Mouse (Mus musculus) lung, adult 2 months (tissue): ENCODE measurements around the gene Pbx3. TPM values are rescaled to one million over a fixed set of nuclear protein-coding genes. Genes with fewer than 3 reads are reported as not detected.

Experiments used
- DNase-seq: peaks from one replicate; pipeline ENCODE4 v3.0.0; 2022
- H3K4me1 ChIP-seq: fragments of 200-500 bp; 2 replicates; pipeline ENCODE4 v1.6.1; 2011; ENCODE audit warnings: low read length; ENCODE audit not compliant: control insufficient read depth, insufficient read depth
- H3K4me3 ChIP-seq: fragments of 200-500 bp; replicated peaks from 2 replicates; pipeline ENCODE3; 2011; ENCODE audit warnings: low read depth, mild to moderate bottlenecking, control low read depth, low read length; ENCODE audit errors: extremely low read depth
- CTCF ChIP-seq: fragments of 200-500 bp; IDR thresholded peaks from 2 replicates; pipeline ENCODE4 v1.5.1; 2011; ENCODE audit warnings: mild to moderate bottlenecking, low read length, control low read depth; ENCODE audit not compliant: insufficient read depth
- POLR2A ChIP-seq: fragments of 200-500 bp; IDR thresholded peaks from 2 replicates; pipeline ENCODE4 v1.6.1; 2011; ENCODE audit warnings: low read depth, mild to moderate bottlenecking, control low read depth, low read length, borderline replicate concordance; ENCODE audit errors: extremely low read depth
- WGBS: fragments of 180-500 bp; shearing (Covaris S2); methylation state at CpG from one replicate; pipeline ENCODE4 v1.1.7; 2018; 5-methylcytosine and 5-hydroxymethylcytosine counted together
- polyA plus RNA-seq: library from polyadenylated mRNA; depleted of rRNA; stranded (reverse); fragments of >200 nt; gene quantifications from 2 replicates; pipeline ENCODE4 v1.2.3, GENCODE M21; 2012; rRNA removed

Pbx3 gene
- polyA plus RNA-seq: 11.1 and 14.7 TPM in 2 replicates

DNA sequence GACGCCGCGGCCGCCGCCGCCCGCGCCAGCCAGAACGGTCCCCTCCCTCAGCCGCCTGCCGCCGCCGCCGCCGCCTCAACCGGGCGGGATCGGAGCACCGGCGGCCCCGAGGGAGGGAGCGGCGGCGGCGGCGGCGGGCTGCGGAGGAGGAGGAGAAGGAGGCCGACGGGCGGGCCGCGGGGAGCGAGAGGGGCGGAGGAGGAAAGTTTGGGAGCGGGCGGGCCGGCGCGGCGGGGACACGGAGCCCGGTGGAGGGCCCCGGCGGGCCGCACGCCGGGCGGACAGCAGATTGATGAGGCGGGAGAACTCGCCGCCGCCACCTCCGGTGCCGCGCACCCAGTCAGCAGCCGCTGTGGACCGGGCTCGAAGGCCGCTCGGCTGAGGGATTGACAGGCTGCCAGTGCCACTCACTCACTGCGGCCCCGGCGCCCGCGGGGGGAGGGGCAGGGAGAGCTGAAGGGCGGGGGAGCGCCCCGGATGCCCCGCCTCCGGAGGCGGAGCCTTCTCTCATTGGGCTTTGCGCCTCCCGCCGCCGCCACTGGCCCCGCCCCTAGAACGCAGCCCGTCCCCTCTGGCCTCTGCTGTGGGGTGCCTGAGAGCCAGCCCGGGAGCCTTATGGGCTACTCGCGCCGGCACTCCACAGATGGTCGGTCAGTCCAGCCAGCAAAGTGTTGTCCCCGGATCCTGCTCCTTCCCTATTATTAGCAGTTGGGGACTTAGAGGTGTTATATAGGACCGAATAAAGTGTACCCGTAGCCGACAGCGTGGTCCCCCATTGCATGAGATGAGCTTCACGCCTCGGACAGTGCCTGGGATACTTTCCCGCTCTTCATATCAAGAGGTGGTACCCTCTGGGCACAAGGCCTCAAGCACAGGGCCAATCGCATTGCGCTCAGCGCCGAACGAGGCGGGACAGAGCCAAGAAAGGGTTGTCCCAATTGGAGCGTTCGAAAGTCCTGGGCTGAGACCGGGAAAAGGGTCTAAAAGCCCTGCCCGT, at the start of gene Pbx3:
Gene Pbx3 (minus strand): TSS at position 838 of the 997 bp plus-strand sequence.
- peak within 1 kb of the TSS; percentile 99 for H3K4me3 ChIP-seq
- TF ChIP-seq POLR2A (peak; percentile 65; the same call in 1 of the 2 replicates), CTCF (no peak)
- no peaks in the 10 kb centered on the region for H3K4me1 ChIP-seq
- DNase-seq: peak; percentile 96
- under 1% methylated on average over 85 of the region's 102 CpGs for WGBS

- 64% methylated on average over 1 of the region's 1 CpGs for WGBS
- no peak for DNase-seq
- H3K4me3 ChIP-seq: no peak overlapping the region
- TF ChIP-seq CTCF: no peak
- no peaks in the 10 kb centered on the region; the same call in 1 of the 2 replicates for H3K4me1 ChIP-seq
Observed at GRCm38 (mm10) chr2:34420256-34420655, 47.3 kb upstream of the Pbx3 start.

DNA sequence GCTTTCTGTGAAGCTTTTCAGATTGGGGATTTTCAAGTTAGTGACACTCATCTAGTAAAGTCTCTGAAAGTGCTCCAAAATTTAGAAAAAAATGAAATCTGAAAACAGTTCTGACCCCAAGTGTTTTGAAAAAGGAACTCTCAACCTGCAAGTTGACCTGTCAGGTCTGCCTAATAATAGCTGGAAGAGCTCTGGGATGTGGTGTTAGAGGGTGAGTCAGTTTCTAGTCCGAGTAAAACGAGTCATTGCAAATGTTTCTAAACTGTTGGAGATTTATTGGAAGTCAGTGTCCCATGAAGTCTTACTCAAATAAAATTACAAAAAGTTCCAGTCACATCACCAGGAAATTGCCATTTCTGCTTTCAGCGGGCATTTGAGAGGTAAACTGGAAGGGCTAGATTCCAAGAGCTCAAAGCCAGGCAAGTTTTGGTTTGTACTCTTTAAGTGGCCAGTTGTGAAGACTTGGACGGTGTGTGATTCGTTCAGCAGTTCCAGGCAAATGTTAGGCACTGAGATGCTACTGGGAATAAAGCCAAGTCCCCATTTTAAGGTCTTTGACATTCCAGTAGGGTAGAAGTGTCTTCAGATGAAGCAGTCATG, 36.9 kb upstream of the Pbx3 start:
- peaks cover 2% of the 10 kb centered on the region; the same call in 1 of the 2 replicates for H3K4me1 ChIP-seq
- WGBS: 47% methylated on average over 5 of the region's 5 CpGs
- no peak for TF ChIP-seq CTCF
- no peak for TF ChIP-seq POLR2A
- no peak overlapping the region for H3K4me3 ChIP-seq
- no peak for DNase-seq

DNA sequence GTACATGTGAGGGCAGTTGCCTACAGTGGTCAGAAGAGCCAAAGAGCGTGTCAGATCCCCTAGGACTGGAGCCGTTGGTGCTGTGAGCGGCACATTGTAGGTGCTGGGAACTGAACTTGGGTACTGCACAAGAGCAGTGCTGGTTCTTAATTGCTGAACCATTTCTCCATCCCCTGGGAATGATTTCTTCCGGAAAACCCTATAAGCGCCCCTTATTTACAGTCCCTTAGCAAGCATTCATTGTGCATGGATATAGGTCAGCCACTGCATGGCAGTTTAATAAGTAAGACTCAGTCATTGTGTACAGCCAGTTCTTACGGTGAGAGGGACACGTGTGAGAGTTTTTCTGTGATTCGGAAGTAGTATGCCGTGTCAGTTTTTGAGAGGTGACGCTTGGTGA, 35.4 kb upstream of the Pbx3 start:
- 92% methylated on average over 10 of the region's 10 CpGs for WGBS
- H3K4me1 ChIP-seq: peaks cover 2% of the 10 kb centered on the region; the same call in 1 of the 2 replicates
- no peak overlapping the region for H3K4me3 ChIP-seq
- no peak for TF ChIP-seq POLR2A
- TF ChIP-seq CTCF: no peak
- no peak for DNase-seq

GRCm38 (mm10) chr2:34407596-34407995, 34.7 kb upstream of the Pbx3 start:
- peak overlapping the region; percentile 19 for H3K4me3 ChIP-seq
- no peak for DNase-seq
- 42% methylated on average over 7 of the region's 7 CpGs for WGBS

DNA sequence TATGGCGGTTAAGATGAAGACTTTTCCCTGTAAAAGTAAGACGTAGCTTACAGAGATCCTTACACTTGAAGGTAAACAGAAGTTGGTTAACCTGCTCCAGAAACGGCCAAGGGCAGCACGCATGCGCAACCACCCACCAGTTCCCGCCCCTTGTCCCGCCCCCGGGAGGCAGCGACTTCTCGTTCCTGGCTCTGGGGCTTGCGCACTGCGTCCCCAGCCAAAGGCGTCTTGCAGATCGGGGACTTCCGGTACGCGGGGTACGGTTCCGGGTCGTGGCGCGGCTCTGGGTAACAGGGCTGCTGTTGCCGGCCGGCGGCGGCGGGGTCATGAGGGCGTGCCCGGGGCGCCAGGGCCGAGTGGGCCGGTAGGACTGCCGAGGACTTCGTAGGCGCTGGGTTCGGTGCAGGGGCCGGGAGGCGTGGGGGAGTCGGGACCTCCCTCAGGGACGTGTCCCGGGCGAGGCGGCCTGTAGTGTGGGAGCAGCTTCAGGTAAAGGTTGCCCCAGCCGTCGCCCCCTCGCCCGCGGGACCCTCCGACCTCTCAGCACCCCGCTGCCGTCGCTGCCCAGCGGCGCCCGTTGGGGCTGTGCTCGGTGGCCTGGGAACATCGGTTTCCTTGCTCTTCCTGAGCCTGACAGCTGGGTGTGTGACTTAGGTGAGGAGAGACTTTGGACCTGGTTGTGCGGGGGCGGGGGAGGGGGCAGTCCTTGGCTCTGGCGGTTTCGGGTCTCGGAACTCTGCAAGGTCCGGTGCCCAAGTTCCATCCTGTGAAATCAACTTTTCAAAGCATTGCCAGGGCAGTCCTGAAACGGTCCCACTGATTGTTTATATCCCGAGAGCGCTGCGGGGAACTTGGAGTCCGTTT, 33.9 kb upstream of the Pbx3 start, which contains the start of gene Mapkap1:
Gene Mapkap1 (plus strand): TSS at position 171 of the 864 bp plus-strand sequence.
- Histone ChIP-seq H3K4me1 (peaks cover 2% of the 10 kb centered on the region; the same call in 1 of the 2 replicates), H3K4me3 (peak within 1 kb of the TSS; percentile 91)
- TF ChIP-seq CTCF (no peak), POLR2A (0 out of 2 replicates have a peak, but pooled peaks have one; percentile 77)
- peak; percentile 94 for DNase-seq
- WGBS: under 1% methylated on average over 59 of the region's 68 CpGs

More at GRCm38 (mm10) chr2:34407596-34407995, 34.7 kb upstream of the Pbx3 start:
- TF ChIP-seq POLR2A: no peak
- no peak for TF ChIP-seq CTCF
- peaks cover 2% of the 10 kb centered on the region; the same call in 1 of the 2 replicates for H3K4me1 ChIP-seq

DNA sequence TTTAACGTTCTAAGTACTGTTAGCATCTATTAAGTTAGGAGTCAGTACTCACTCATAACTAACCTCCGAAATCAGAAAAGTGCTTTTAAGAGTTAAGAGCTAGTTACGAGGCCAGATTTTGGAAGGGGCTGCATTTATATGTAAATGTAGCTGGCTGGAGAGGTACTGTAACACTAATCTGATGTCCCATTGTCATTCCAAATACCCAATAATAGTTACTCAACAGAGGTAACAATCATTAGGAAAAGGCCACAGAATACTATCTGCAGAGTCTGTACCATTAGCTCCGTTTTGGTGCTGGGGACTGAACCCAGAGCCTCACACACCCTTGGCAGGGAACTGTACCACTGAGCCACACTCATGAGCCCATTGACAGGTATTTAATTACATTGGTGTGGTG, 26.6 kb upstream of the Pbx3 start:
- TF ChIP-seq CTCF: no peak
- TF ChIP-seq POLR2A: no peak

GRCm38 (mm10) chr2:34378930-34379329, 6.0 kb upstream of the Pbx3 start:
- TF ChIP-seq POLR2A (no peak), CTCF (no peak)
- WGBS: 96% methylated on average over 2 of the region's 2 CpGs
- no peak for DNase-seq
- no peak overlapping the region for H3K4me3 ChIP-seq
- H3K4me1 ChIP-seq: no peaks in the 10 kb centered on the region

More for the DNA sequence above, 26.6 kb upstream of the Pbx3 start:
- 69% methylated on average over 4 of the region's 4 CpGs for WGBS
- no peak for DNase-seq
- Histone ChIP-seq H3K4me3 (no peak overlapping the region), H3K4me1 (no peaks in the 10 kb centered on the region)

- no peak for DNase-seq
Observed at GRCm38 (mm10) chr2:34374349-34374748, 1.4 kb upstream of the Pbx3 start.

GRCm38 (mm10) chr2:34373886-34374285, 944 bp upstream of the Pbx3 start:
- DNase-seq: no peak
- no peak for TF ChIP-seq POLR2A
- WGBS: 48% methylated on average over 3 of the region's 3 CpGs
- Histone ChIP-seq H3K4me1 (no peaks in the 10 kb centered on the region), H3K4me3 (no peak overlapping the region)

More at GRCm38 (mm10) chr2:34374349-34374748, 1.4 kb upstream of the Pbx3 start:
- no peak for TF ChIP-seq CTCF
- no peak for TF ChIP-seq POLR2A
- Histone ChIP-seq H3K4me1 (no peaks in the 10 kb centered on the region), H3K4me3 (no peak overlapping the region)
- 76% methylated on average over 2 of the region's 2 CpGs for WGBS
